Mouse (Mus musculus) urinary bladder, adult 18-20 months (tissue): ENCODE measurements around the gene Numb.
"Not testable (repeated sequence)": the region's sequence is repeated elsewhere in the genome, so short reads cannot be mapped to it uniquely, and the experiment has no call there.

Experiments used
- DNase-seq, 2 experiments: peaks; one replicate each; pipeline ENCODE4 v3.0.0; 2022; ENCODE audit warnings: low spot score in 2 of 2, mixed read lengths in 2 of 2

Gene Numb

GRCm38 (mm10) chr12:83922724-83923485 is 1.2 kb upstream of the Numb start:
- DNase-seq, result no peak

DNA sequence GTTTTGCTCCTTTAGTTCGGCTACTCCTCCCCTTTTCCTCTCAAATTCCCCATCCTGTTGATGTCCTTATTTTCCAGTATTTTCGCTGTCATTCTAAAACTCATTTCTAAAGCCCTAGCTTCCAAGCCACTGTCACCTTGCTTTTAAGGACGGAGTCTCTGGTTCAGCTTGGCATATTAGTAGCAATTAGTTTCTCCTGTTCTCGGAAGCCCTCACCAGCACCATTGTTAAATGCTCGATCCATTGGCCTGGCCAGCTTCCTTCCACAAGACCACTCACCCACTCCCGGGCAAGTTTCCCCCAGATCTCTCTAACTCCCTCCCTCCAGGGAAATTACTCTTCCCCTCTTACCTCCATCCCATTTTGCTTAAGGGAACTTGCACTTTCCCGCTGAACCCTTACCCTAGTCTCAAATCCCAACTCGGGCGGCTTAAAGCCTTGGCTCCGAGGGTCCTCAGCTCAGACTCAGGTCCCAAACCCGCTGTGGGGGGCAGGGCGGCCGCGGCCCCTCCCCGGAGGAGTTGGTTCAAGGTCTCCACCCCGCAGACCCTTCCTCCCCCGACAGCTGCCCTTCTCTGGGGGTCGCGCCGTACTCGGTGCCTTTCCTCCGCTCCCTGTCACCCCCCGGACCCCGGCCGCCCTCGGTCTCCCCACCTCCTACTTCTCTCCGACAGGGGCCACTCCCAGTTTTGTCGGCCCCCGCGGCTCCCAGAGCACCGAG is 853 bp downstream of the Numb start:
- peak in 1 of 2 experiments; percentile 19 for DNase-seq

GRCm38 (mm10) chr12:83916884-83917283 is 4.8 kb downstream of the Numb start:
- DNase-seq, result no peak

GRCm38 (mm10) chr12:83914797-83915196 is 6.9 kb downstream of the Numb start:
- DNase-seq, result no peak

DNA sequence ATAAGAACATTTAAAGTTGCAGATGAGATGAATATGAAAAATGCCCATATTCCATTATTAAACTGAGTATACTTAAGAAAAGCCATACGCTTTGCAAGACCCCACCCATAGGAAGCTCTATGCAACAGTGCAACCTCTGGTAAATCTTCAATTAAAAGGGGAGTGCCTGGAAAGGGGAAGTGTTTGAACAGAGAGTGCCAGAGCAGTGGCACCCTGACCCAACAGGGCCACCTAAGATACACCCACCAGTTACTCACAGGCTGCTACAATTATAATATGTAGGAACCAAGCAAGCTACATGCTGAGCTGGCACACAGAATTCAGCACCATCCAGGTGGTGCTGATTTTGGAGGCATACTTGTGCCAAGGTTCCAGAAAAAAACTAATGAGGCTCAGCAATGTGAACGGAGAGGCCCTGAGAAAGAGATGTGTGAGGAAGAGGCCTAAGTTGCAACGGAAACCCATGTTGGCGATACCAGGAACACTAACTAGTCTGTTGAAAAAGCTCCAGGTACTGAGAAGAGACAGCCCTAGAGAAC is 7.5 kb downstream of the Numb start:
- DNase-seq, result no peak

DNA sequence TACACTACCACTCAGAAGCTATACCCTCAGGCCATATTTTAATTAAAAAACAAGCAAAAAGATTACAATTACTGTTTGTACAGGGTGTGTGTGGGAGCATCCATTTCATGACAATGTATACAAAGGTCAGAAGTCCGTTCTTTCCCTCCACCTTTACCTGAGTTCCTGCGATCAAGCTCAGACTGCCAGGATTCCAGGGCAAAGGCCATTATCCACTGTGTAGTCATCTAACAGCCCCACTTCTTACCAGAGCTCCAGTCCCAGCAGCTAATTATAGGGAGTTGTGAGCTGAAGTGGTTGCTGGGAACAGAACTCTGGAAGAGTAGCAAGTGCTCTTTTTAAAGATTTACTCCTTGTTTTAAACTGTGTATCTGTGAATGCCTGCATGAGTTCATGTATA is 11.3 kb downstream of the Numb start:
- DNase-seq, result no peak

GRCm38 (mm10) chr12:83892926-83893325 is 28.8 kb downstream of the Numb start:
- no peak for DNase-seq

DNA sequence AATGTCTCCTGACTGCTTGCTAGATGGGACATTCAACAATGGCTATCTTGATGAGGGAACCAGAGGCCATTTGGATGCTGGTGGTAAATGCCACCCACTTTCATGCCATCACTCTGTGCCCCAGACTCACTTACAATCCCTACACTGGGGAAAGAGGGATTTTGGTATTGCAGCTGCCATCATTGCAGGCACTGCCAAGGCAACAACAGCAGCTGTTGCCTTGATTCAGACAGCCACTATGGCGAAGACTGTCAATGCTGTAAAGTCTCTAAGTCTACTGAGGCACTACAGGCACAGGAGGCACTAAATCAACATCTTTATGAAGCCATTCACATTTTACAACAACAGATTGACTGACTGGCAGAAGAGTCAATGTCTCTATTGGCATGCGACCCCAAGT is 30.5 kb downstream of the Numb start:
- no peak for DNase-seq

DNA sequence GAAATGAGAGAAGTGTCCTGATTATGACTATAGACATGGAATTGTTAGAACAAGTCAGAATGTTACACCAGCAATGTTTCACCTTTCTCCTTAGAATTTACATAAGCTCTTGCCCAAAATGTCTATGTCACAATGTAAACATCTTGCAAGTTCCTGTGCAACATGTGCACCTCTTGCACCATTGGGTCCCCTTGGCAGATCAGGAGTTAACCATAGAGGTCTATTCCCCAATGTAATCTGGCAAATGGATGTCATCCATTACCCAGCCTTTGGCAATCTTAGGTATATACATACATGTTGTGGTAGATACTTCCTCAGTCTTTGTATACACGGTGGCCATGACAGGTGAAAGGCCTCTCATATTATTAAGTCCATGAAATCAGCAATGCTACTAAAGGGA is 32.6 kb downstream of the Numb start:
- no peak for DNase-seq

DNA sequence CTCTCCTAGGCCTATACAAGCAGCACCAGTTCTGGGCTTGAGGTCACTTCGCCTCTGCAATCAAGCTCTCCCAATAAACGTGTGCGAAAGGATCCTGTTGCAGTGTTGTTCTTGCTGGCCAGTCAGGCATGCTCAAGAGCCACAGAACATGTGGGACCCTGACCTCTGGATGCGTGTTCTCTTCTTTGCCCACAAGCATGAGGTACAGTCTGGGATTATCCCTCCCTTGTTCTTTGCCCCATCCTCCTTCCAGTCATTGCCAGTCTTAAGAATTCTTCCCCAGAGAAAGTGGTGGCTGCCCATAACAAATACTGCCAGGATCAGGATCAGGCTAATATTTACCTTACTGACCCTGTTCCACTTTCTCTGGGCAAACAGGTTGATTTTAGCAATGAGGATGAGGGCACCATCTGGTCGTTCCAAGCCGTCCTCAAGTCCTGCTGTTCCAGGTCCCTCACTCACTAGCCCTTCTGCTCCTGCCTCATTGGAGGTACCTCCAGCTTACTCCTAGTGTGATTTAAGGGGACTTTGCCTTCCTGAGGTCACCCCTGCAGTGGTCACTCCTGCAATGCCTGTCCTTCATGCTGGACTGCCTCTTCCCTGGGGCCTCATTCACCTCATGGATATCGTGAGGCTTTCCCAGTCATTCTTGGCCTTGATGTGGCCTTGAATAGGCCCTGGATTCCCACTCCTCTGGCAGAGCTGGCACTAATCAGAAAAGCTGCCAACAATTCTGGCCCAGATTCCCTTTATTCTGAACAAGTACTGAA is 36.0 kb downstream of the Numb start:
- no peak for DNase-seq

DNA sequence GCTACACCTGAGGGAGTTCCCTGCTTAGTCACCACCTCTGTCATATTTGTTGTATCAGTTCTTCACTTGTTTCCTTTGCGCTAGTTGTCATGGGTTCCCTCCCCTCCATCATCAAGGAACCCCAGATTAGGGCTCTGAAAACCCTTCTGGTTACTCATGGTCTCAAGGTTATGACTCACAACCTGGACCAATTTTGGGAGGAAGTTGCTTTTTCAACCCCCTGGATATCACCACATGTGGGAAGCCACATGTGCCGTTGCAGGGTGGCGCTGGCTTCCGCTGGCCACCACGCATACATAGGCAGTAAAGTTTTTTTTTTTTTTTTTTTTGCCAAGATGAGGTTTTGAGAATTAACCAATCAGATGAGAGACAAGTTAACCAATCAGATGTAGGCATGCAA is 36.7 kb downstream of the Numb start:
- not testable (repeated sequence) for DNase-seq

GRCm38 (mm10) chr12:83882503-83882902 is 39.2 kb downstream of the Numb start:
- DNase-seq, result peak; percentile 28 to 71

GRCm38 (mm10) chr12:83882088-83882487 is 39.6 kb downstream of the Numb start:
- no peak for DNase-seq

DNA sequence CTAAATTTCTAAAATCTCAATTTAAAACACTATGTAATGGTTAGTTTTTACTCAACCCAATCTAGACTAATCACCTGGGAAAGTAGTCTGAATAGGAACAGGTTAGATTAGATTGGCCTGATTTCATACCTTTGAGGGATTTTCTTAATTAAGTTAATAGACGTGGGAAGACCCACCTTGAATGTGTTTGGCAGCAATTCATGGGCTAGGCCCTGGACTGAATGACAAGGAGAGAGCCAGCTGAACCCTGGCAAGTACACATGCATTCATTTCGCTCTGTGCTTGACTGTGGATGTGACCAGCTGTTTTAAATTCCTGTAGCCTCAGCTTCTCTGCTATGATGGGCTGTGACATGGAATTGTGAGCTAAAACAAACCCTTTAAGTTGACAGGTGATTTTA is 40.8 kb downstream of the Numb start:
- no peak for DNase-seq

- no peak for DNase-seq
Observed at GRCm38 (mm10) chr12:83875097-83875496, 46.6 kb downstream of the Numb start.

DNA sequence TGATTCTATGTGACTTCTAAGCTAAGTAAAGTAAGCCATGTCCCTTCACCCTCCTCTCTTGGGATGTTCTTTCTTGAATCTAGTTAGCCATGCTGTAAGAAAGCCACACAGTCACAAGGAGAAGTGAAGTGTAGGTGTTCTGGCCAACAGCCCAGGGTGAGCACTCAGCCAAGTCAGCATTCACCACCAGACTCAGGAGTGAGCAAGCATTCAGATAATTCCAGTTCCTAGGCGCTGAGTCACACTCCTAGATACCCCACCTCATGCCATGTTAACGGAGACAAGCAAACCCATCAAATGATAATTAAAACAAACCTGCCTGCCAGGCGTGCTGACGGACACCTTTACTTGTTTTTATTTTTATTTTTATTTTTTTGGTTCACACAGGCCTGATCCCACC is 47.1 kb downstream of the Numb start:
- DNase-seq, result no peak

- DNase-seq, result no peak
Observed at GRCm38 (mm10) chr12:83864501-83864900, 57.2 kb downstream of the Numb start.

- DNase-seq, result no peak
Observed at GRCm38 (mm10) chr12:83861880-83862279, 59.9 kb downstream of the Numb start.

DNA sequence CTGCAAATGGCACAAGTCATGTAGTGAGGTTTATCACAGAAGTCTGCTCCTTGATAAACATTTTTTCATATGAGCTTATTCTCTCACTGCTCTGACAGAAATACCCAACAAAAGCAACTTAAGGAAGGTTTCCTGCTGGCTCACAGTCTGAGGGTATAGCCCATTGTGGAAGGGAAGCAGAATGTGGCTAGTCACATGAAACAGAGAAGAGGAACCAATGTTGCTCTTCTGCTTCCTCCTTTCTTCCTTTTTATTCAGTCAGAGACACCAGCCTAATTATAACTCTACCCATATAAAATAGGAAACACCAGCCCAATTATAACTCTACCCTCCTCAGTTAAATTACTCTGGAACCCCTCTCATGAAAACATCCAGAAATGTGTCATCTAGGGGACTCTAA is 61.0 kb downstream of the Numb start:
- no peak for DNase-seq

GRCm38 (mm10) chr12:83858052-83858451 is 63.7 kb downstream of the Numb start:
- no peak for DNase-seq

DNA sequence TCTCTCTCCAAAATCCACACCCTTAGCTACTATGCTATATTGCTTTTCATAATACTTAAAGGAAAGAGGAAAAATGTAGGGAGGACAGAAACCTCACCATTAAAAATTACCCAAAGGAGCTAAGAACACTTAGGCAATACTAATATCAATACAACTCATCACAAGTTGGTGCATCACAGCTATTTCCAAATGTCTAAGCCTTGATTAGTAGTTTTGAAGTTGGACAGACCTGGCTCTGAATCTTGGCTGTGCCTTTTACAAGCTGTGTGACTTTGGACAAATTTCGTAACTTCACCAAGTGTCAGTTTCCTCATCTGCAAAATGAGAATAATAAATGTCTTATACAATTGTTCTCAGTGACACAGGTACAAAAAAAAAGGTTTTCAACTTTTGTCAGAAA is 66.5 kb downstream of the Numb start:
- no peak for DNase-seq

DNA sequence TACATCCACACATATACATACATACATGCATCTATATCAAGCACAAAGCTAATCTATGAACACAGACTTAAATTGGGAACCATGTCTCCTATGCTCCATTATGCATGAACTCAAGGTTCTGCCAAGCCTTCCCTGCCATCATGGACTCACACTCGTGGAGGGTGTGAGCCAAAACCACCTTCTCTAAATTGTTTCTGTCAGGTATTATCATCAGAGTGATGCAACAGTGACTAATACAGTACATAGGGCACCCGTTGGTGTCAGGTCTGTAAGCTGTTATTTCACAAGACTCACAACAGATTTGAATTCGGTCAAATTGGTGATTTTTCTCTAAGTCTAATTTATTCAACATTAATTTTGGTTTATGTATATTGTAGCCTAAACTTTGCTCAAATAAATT is 67.5 kb downstream of the Numb start:
- DNase-seq, result no peak
